Mouse (Mus musculus) ES-E14 (cell line): ENCODE results near the gene Fhit.

Experiments used
- CHD2 ChIP-seq: IDR thresholded peaks from 2 replicates; pipeline ENCODE4 v1.6.1; 2014; ENCODE audit warnings: mild to moderate bottlenecking, low read depth, low read length, inconsistent platforms
- MAFK ChIP-seq: IDR thresholded peaks from 2 replicates; pipeline ENCODE4 v1.6.1; 2014; ENCODE audit warnings: mild to moderate bottlenecking, low read depth, low read length, inconsistent platforms; ENCODE audit not compliant: insufficient read depth
- ZNF384 ChIP-seq: IDR thresholded peaks from 2 replicates; pipeline ENCODE4 v1.6.1; 2012; ENCODE audit warnings: low read depth, low read length, inconsistent platforms

DNA sequence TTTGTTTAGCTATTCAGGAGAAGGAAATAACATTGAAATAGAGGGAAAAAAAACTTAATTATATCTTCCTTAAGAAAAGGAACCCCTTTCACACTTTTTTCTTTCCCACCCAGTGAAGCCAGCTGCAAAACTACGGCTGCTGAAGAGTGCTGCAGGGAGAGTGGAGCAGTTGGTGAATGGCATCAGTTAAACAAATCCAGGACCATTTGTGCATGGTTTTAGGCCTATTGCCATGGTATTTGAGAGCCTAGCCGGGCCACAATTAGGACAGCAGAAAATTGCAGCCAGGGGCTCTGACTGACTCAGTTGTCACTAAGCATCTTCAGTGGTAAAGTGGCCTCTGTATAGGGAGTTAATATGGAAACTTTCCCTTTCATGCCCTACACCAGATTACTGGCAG lies 1158.0 kb downstream of the Fhit start:
- no peak for TF ChIP-seq ZNF384
- no peak for TF ChIP-seq MAFK
- TF ChIP-seq CHD2, result no peak
